Mouse (Mus musculus): ENCODE results near the gene Rxrg.

DNA sequence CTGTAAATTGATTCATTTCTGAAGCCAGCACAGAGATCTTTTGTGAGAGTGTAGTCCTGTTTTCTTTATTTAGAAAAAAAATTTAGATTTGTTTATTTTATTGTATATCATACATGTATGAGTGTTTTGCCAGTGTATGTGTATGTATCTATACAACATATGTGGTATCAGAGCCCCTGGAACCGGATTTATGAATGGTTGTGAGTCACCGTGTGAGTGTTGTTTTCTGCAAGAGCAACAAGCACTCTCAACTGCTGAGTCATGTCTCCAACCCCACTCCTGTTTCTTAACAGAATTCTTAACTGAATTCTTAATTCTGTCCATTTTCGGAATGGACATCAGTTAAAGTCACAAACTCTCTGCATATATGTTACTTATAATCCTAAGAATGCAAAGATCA lies 19.1 kb upstream of the Rxrg start:
- TF ChIP-seq GATA1 (IDR thresholded peaks at IDR 0.05; ENCODE audit: borderline replicate concordance, low read length) (no peak), FLI1 (IDR thresholded peaks at IDR 0.05; ENCODE audit: low read length) (no peak)
